Mouse (Mus musculus) mouse embryonic stem cell (cell line): ENCODE results near the gene Calm2.

Experiments used
- in situ Hi-C, 2 experiments: fragments of 300-500 bp; cut with MboI; formaldehyde crosslinking; loops; 1 replicate in 1 of 2; 3 replicates in 1 of 2; pipeline ENCODE4 v1.14.3; 2019 to 2020; ENCODE audit warnings: low sequenced_read_pairs in 2 of 2, low pct_unique_long_range_greater_than_20kb in 1 of 2, mixed read lengths in 1 of 2; ENCODE audit not compliant: unreplicated experiment in 1 of 2

Calm2 gene

GRCm38 (mm10) chr17:87429431-87429830 is 17.3 kb downstream of the Calm2 start:
- in situ Hi-C loops: no loop called here

DNA sequence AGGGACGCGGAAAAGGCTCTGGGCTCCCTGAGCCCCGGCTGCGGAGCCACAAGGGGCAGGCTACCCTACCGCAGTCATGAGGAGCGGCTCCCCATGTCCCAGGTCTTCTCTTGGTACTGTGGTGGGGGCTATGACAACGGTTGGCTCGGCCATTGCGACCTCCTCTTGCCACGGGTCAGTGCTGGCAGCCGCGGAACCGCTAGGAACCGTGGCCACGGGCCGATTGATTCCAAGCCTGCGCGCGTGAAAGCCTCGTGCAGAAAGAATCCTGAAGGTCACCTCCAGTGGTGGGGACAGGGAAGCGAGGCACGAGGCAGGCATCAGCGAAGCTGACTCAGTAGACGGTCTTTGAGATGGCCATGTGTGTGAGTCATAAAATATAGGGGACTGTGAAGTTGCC is 19.2 kb downstream of the Calm2 start, which contains the start of gene Stpg4:
TSS of gene Stpg4 (minus strand) at position 231 of the 400 bp plus-strand sequence.
- in situ Hi-C loops: no loop called here

- in situ Hi-C loops: no loop called here
These were observed 28.7 kb downstream of the Calm2 start for GRCm38 (mm10) chr17:87418082-87418481.

GRCm38 (mm10) chr17:87406646-87407045 is 40.1 kb downstream of the Calm2 start:
- in situ Hi-C loops: no loop called here

DNA sequence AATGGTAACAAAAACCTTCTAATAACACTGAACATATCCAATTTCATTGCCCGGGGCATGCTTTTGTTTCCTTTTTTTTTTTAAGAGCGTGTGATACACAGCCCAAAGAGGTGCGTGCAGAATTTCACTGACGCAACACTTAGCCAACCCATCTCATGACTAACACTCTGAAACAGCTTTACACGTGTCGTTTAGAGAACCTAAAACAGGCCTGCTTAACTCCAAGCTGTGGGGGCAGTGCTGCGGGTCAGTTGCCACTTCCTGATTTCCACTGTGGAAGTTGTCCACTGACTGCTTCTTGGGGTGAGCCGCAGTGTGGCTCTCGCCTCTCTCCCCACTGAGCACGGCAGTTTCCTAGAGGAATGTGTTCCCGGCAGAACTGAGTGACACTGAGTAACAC is 41.2 kb downstream of the Calm2 start:
- in situ Hi-C loops: no loop called here

- in situ Hi-C loops: no loop called here
These were observed 43.3 kb downstream of the Calm2 start for GRCm38 (mm10) chr17:87403462-87403861.

GRCm38 (mm10) chr17:87402444-87402843 is 44.3 kb downstream of the Calm2 start:
- in situ Hi-C loops: no loop called here

DNA sequence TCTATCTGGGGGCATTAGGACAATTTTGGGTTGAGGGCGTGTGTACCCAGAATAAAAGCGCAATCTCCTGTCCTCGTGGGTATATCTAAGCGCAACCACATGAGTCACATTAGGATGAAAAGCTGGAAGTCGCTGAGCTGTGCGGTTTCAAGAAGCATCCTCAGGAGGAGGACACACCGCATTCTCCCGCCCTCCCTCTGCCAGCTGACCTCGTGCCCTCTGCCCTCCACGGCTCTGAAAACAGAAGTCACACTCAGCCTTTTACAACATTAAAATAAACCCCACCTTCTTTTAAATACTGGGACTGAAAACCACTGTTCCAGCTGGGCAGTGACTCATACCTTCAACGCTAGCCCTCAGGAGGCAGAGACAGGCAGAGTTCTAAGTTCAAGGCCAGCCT is 49.6 kb downstream of the Calm2 start:
- in situ Hi-C loops: no loop called here

DNA sequence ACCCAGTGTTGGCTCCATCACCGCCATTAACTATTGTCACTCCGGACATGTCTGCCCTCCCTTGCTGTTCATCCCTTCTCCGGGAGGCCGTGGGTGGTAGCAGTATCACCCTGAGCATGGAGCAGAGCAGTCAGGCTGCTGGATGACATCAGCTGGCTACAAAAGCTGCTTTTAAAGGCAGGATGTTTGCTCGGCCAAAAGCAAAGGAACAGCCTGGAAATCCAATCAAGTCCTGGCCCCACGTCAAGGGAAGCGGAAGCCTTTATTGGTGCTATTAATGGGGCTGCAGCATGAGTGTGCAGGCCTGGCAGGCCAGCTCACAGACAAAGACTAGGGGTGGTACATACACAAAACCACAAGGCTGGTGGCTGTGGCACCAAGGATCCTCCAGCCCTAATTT is 55.5 kb downstream of the Calm2 start:
- in situ Hi-C loops: no loop called here

DNA sequence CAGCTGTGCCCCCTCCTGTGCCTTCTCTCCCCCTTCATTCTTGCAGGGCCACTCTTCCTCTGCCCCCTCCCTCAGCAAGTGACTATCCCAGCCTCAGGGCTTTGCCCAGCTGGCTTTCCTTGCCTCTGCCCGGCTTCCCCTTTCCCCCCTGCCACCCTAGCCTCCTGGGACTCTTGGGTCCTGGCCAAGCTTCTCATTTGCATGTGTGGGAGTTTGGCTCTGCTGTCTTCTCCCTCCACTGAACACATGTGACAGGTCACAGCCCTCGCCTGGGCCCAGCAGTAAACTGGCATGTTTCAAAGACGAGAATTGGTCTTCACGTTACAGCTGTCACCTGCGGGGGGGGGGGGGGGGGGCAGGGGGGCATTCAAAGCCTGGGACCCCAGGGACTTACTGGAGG is 59.7 kb downstream of the Calm2 start:
- in situ Hi-C loops: no loop called here

GRCm38 (mm10) chr17:87385835-87386234 is 60.9 kb downstream of the Calm2 start:
- in situ Hi-C loops: no loop called here
